Mouse (Mus musculus): ENCODE data around the gene Kdm2b.

- TF ChIP-seq CTCF (IDR thresholded peaks at IDR 0.05; ENCODE audit: control insufficient read depth, insufficient read depth, low read length) (no peak), POLR2A (IDR thresholded peaks at IDR 0.05; ENCODE audit: borderline replicate concordance, control insufficient read depth, low read depth, low read length) (peak; percentile 39; the same call in 1 of the 2 replicates)
Measured at GRCm38 (mm10) chr5:122989001-122989525, 560 bp downstream of the Kdm2b start.
